Mouse (Mus musculus) cerebellum, adult 2 months (tissue): ENCODE measurements around the gene Nudt12. TPM values are rescaled to one million over a fixed set of nuclear protein-coding genes. Genes with fewer than 3 reads are reported as not detected.

Experiments
- DNase-seq, 2 experiments: peaks; one replicate each; pipeline ENCODE4 v3.0.0; 2021
- H3K27ac ChIP-seq: fragments of 200-500 bp; 2 replicates; pipeline ENCODE4 v1.5.1; 2012; ENCODE audit warnings: low read length, control low read depth, inconsistent platforms; ENCODE audit not compliant: insufficient read depth
- H3K27me3 ChIP-seq: fragments of 200-500 bp; 2 replicates; pipeline ENCODE4 v1.6.1; 2012; ENCODE audit warnings: inconsistent platforms, mild to moderate bottlenecking, low read length, moderate library complexity; ENCODE audit not compliant: control insufficient read depth, insufficient read depth
- H3K4me1 ChIP-seq: fragments of 200-500 bp; 2 replicates; pipeline ENCODE4 v1.6.1; 2011; ENCODE audit warnings: low read length; ENCODE audit not compliant: control insufficient read depth, insufficient read depth
- H3K4me3 ChIP-seq: fragments of 200-500 bp; replicated peaks from 2 replicates; pipeline ENCODE3; 2011; ENCODE audit warnings: mild to moderate bottlenecking, low read depth, low read length, control low read depth; ENCODE audit not compliant: insufficient read depth
- CTCF ChIP-seq: fragments of 200-500 bp; IDR thresholded peaks from 2 replicates; pipeline ENCODE4 v1.5.1; 2011; ENCODE audit warnings: low read depth, mild to moderate bottlenecking, control low read depth, low read length, moderate library complexity, borderline replicate concordance; ENCODE audit not compliant: insufficient read depth
- POLR2A ChIP-seq: fragments of 200-500 bp; IDR thresholded peaks from 2 replicates; pipeline ENCODE4 v1.6.1; 2011; ENCODE audit warnings: low read length, control low read depth, borderline replicate concordance; ENCODE audit not compliant: insufficient read depth
- WGBS: fragments of 180-500 bp; shearing (Covaris S2); methylation state at CpG from one replicate; pipeline ENCODE4 v1.1.7; 2018; 5-methylcytosine and 5-hydroxymethylcytosine counted together
- polyA plus RNA-seq: library from polyadenylated mRNA; depleted of rRNA; stranded (reverse); fragments of >200 nt; gene quantifications from 2 replicates; pipeline ENCODE4 v1.2.3, GENCODE M21; 2012; rRNA removed

Nudt12 gene
- polyA plus RNA-seq, 1 experiment = 7.7 TPM

DNA sequence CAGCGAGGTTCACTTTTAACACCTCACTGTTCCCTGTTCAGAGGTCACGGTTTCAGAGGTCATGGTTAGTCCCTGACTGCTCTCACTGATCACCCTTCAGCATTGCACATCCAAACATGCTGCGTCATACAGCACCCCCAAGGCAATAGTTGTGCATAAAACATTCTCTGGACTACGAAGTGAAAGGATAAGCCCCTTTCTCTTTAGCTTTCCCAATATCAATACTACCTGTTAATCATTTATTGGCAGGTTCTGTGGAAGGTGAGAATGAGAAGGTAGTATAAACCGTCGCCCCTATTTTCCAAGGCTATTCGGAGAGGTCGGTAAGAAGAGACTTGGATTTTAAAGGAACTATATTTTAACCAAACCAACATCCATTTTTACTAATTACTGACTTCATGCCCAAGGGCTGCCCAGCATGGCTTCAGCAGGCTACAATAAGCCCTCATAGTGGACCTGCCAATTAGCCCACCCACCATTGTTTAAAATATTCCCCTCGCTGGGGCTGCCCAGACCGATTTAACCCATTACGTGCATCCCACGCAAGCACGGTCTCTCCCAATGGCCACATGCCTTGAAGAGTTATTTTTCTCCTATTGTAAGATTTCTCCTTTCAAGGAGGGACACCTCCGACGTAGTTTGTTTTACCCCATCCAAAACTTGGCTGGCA is 616 bp downstream of the Nudt12 start:
- H3K4me1 ChIP-seq = no peaks in the 10 kb centered on the region
- TF ChIP-seq CTCF = no peak
- TF ChIP-seq POLR2A = no peak
- DNase-seq = no peak
- H3K27ac ChIP-seq = no peak overlapping the region
- no peaks in the 10 kb centered on the region for H3K27me3 ChIP-seq
- WGBS = 4% methylated on average over 15 of the region's 15 CpGs
- H3K4me3 ChIP-seq = peak overlapping the region; percentile 70

DNA sequence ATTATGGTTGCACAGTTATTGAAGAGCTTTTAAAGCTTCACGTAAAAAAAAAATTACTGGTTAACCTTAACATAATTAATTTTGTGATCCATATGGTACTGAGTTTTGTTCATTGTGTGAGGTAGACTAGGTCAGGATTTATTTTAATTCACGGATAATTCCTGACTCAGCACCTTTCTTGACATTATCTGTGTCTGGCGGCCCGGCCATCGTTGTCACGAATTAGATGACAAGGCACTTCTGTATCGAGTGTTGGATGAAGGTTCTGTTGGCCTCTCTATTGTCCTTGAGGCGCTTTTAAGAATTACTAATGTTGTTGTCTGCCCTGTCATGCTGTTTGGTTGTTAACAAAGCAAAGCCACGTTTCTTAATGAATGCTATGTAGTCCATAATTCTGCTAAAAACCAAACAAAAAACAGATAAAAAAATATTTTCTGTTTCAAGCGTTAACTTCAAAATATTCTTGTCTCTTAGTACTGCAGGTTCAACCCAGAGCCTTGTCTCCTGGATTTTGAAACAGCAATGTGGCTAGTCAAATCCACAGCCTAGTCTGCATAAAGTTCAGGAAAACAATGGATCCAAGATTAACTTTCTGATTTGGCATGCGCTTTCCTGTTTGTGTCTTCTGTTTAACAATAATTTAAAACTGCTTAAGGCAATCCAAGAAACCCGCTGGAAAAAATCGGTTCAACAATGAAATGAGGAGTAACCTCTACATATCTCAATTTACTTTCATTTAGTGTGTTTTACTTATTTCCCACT is 1.4 kb downstream of the Nudt12 start:
- Histone ChIP-seq H3K4me1 (no peaks in the 10 kb centered on the region), H3K27ac (no peak overlapping the region), H3K4me3 (no peak overlapping the region), H3K27me3 (no peaks in the 10 kb centered on the region)
- DNase-seq = no peak
- 61% methylated on average over 13 of the region's 13 CpGs for WGBS
- TF ChIP-seq CTCF = no peak

DNA sequence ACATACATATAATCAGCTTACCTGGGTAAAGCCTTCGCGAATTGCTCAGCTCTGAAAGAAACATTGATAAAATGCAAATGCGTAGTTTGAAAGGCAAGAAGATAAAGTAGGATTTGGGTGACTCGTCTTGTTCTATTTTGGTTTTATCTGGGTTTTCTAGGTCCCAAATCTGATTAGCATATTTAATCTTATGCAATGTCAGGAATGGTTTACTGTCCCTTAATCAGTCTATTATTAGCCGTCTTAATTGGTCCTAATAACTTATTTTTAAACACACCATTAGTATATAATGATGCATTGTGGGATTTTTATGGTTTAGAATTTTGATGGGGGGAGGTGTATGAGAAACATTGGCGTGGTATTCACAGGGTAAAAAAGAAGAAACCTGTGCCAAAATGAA is 21.9 kb downstream of the Nudt12 start, which contains the start of gene Pdzph1:
TSS of gene Pdzph1 (minus strand) at position 101 of the 400 bp plus-strand sequence.
- H3K4me1 ChIP-seq = no peaks in the 10 kb centered on the region
- H3K4me3 ChIP-seq = no peak within 1 kb of the TSS
- no peak for TF ChIP-seq CTCF
- no peak for TF ChIP-seq POLR2A
- DNase-seq = no peak
- no peaks in the 10 kb centered on the region for H3K27me3 ChIP-seq
- H3K27ac ChIP-seq = no peak within 1 kb of the TSS
- WGBS = 86% methylated on average over 6 of the region's 6 CpGs

DNA sequence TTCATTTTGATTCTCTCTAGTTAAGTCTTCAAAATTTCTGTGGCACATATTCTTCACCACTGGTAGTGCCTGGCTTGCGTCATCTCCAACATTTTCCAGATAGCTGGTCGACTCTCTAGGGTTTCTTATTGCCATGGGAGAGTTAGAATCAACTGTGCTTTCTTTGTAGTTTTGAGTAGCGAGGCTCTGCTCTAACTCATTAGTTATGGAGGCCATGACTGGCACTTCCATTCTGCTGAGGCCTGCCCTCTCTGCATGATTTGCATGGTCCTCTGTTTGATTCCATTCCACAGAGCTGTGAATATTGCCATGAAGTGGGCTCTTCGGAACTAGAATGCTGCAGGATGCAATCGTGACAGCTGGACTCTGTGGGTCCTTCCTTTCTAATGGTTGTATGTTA is 39.9 kb downstream of the Nudt12 start:
- Histone ChIP-seq H3K4me1 (no peaks in the 10 kb centered on the region), H3K27me3 (no peaks in the 10 kb centered on the region), H3K27ac (no peak overlapping the region), H3K4me3 (no peak overlapping the region)
- DNase-seq = no peak
- TF ChIP-seq CTCF (no peak), POLR2A (no peak)
- WGBS = 15% methylated on average over 5 of the region's 5 CpGs

DNA sequence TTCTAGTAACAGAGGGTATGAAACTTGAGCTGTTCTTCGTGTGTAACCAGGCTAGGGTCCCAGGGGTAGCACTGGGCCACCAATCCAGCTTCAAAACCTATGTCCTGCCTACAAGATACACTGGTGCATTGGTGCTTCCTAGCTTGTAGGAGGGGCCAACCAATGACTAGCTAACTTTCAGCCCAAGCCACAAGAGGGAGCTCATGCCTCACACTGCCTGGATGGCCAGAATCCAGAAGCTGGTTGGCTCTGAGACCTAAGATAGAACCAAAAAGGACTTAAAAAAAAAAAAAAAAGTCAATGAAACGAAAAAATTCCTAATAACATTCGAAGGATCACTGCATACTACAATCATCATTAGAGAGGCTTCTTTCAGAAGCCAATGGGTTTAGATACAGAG is 53.3 kb downstream of the Nudt12 start:
- peak in 1 of 2 experiments; percentile 6 for DNase-seq
- Histone ChIP-seq H3K4me3 (no peak overlapping the region), H3K4me1 (no peaks in the 10 kb centered on the region), H3K27me3 (no peaks in the 10 kb centered on the region), H3K27ac (no peak overlapping the region)
- WGBS = 27% methylated on average over 3 of the region's 3 CpGs
- TF ChIP-seq POLR2A = no peak
- TF ChIP-seq CTCF = no peak

DNA sequence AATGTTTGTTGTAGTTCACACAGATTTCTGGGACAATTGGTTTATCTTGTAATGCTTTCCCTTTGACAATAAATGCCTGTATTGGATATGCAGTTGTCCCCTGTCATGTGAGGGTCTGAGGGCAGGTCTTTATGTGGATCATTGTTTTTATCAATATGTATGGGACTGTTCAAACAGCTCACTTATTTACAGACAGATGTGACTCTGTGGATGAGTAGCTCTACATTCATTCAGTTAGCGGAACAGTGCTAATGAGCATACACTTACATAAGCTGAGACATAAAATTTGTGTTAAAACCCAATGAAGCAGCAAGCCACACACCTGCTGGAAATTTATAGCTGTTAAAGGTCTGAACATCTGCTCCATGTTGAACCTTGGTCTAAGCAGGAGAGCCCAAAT is 56.1 kb downstream of the Nudt12 start:
- TF ChIP-seq CTCF = no peak
- TF ChIP-seq POLR2A = no peak
- no peak overlapping the region for H3K4me3 ChIP-seq
- 88% methylated on average over 1 of the region's 1 CpGs for WGBS
- DNase-seq = no peak
- H3K4me1 ChIP-seq = no peaks in the 10 kb centered on the region
- H3K27ac ChIP-seq = no peak overlapping the region
- H3K27me3 ChIP-seq = no peaks in the 10 kb centered on the region

Other genes with a start within 250 kb of the Nudt12 start
- gene Pdzph1, start 22.0 kb downstream of the Nudt12 start, polyA plus RNA-seq = 1.3 and 1.6 TPM in 2 replicates